Mouse (Mus musculus) cerebellum, postnatal 25 days (tissue): ENCODE results near the gene Tesmin.
A peak's percentile ranks its signal among the peaks of the same experiment; 100 is the strongest.

Experiments used
- DNase-seq, 2 experiments: peaks; one replicate each; pipeline ENCODE4 v3.0.0; 2021; ENCODE audit warnings: mixed read lengths in 2 of 2

Gene Tesmin

GRCm38 (mm10) chr19:3449248-3449647 lies 60.6 kb downstream of the Tesmin start:
- peak in 1 of 2 experiments; percentile 17 for DNase-seq

GRCm38 (mm10) chr19:3450714-3451113 lies 62.1 kb downstream of the Tesmin start:
- no peak for DNase-seq

GRCm38 (mm10) chr19:3451170-3451569 lies 62.5 kb downstream of the Tesmin start:
- peak; percentile 54 to 75 for DNase-seq

- DNase-seq = peak in 1 of 2 experiments; percentile 12
These were observed 63.0 kb downstream of the Tesmin start for GRCm38 (mm10) chr19:3451649-3452048.
